Mouse (Mus musculus): ENCODE data around the gene Pam. TPM values are rescaled to one million over a fixed set of nuclear protein-coding genes. Genes with fewer than 3 reads are reported as not detected.

The Pam gene
- total RNA-seq (2023), result 1 to 10 TPM; 5.8 to 7.9 TPM

DNA sequence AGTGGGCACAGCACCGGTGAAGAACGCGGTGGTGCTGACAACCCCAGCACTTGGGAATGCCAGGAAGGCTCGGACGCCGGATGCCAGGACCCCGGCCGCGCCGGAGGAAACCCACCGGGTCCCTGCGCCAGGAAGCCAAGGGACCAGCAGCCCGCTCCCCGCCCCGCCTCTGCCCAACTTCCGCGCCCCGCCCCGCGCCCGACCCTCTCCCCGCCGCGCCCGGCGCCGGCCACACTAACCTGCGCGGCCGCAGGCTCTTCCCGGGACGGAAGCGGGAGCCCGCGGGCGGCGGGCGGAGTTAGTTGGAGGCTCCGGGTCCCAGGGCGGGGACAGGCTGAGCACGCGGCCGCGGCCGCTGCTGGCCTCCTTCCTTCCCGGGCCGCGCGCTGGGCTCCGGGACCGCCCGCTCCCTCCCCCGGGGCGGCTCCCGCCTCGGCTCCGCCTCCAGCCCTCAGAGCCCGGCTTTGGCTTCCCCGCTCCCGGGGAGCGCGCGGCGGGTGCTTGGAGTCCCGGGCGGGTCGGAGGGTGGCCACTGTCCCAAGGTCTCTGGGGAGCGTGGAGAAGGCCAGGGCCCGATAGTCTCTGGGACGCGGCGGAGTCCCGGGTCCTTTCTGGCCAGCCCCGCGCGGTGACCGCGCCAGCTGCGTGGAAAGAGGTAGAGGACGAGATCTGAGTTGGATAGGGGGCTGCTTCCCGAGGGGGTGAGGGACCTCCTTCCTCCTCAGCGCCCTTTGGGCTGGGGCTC is at the start of gene Pam:
Pam (minus strand) TSS at position 401 of the 745 bp plus-strand sequence.

DNA sequence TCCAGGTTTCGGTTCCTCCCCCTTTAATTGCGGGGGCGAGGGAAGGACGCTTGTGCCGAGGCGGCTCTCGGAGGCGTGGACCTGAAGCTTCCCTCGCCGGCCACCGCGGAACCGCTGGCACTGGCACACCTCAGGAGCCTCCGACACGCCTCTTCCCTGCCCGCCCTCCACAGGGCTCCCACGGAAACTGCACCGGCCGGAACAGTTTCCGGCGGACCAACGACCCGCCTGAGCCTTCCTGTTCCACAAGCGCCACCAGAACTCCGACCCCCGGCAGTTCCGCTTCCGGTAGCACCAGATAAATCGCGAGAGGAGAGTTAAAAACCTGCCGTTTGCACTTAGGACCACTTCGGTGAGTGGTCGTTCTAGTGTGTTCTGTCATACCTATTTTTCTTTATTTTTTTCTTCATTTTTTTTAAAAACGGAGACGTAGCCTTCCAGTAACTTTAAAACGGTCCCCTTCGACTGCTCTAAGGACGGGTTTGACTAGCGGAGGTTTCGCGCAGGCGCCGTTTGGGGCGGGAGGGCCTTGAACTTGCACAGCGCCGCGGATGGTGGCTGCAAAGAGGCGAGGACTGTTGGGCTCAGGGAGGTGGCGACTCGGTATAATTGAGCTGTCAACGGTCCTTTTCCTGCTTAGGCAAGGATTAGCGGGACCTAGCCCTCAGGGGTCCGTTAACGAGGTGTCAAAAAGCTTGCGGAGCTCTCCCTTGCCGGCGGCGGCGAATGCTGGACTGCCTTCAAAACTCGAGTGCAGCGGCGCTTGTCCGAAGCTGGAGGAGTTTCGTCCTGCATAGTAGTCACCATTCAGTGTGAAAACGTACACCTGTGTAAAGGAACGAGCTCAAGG is 325.3 kb downstream of the Pam start, which contains the start of the genes Gin1 and Ppip5k2:
Gin1 (plus strand) TSS at position 269 of the 850 bp plus-strand sequence.
Ppip5k2 (minus strand) TSS at position 508 of the 850 bp plus-strand sequence.

Measured in monocyte, adult 59 days (primary cell).